ENCODE assay signal across 8 mouse cellular contexts in genomic region chr1:136306424-136306823, GRCm38 (mm10). TPM values are rescaled to one million over a fixed set of nuclear protein-coding genes. Genes with fewer than 3 reads are reported as not detected.
DNase-seq lines count a peak whose midpoint lies in the region; ATAC-seq lines count a peak whose summit lies in the region.
"Had no signal": no experiment of that assay in that cellular context is flagged by ENCODE, and none has a peak within 500 bp of the region (broad histone marks: within the 10 kb centered on the region; RNA-seq: fewer than 3 reads in every experiment).

No protein-coding gene starts in this region.

- intact Hi-C loops in left cerebral cortex, postnatal 14 days (cut with DNase I) = loop anchor here (5.0 kb wide), 1 partner anchor 36 kb away; no protein-coding TSS in a partner anchor

- H3K9me3 ChIP-seq in liver, embryonic 16.5 days (replicated peaks; ENCODE audit: control insufficient read depth, low read length) = no peaks in the 10 kb centered on the region
- H3K9me3 ChIP-seq: limb, embryonic 13.5 days had no signal

- peak; percentile 70 for ATAC-seq in CD4-positive, CD25-positive, alpha-beta regulatory T cell, adult 4 months
- ATAC-seq in liver, embryonic 16.5 days (ENCODE audit: low read depth) = peak; percentile 39; the same call in 1 of the 2 replicates
- ATAC-seq in monocyte, adult 5-6 weeks (replicated peaks; ENCODE audit: insufficient number of reproducible peaks, low FRiP score, low TSS enrichment, poor library complexity, severe bottlenecking) = no peak

- H3K4me1 ChIP-seq in liver, embryonic 16.5 days (ENCODE audit: control insufficient read depth, low read depth, low read length) = no peaks in the 10 kb centered on the region

- H3K36me3 ChIP-seq in liver, embryonic 16.5 days (ENCODE audit: control insufficient read depth, insufficient read depth) = no peaks in the 10 kb centered on the region

- H3K9ac ChIP-seq in liver, embryonic 16.5 days (ENCODE audit: low read depth, low read length) = no peak overlapping the region
- H3K9ac ChIP-seq: limb, embryonic 13.5 days had no signal

- no peak overlapping the region for H3K4me3 ChIP-seq in liver, embryonic 16.5 days (ENCODE audit: low read depth, low read length)
- H3K4me3 ChIP-seq: limb, embryonic 13.5 days had no signal

- WGBS in liver, embryonic 16.5 days (ENCODE audit: insufficient replicate concordance) = 64% methylated on average over 3 of the region's 3 CpGs

- H3K27ac ChIP-seq in liver, embryonic 16.5 days (ENCODE audit: low read length) = no peak overlapping the region
- H3K27ac ChIP-seq: limb, embryonic 13.5 days had no signal

- DNase-seq in left cerebral cortex, postnatal 14 days (ENCODE audit: low spot score in 2 of 2) = peak; percentile 35 to 44
- DNase-seq in left cerebral cortex, adult 11 months (ENCODE audit: low spot score) = no peak
- peak; percentile 23 for DNase-seq in T-cell, adult 2 months (ENCODE audit: low spot score)
- DNase-seq in embryo, embryonic 11 days = peak; percentile 25

- H3K27me3 ChIP-seq in liver, embryonic 16.5 days (ENCODE audit: control insufficient read depth, insufficient read depth, low read depth, low read length) = no peaks in the 10 kb centered on the region
- H3K27me3 ChIP-seq: limb, embryonic 13.5 days had no signal

- H3K4me2 ChIP-seq in liver, embryonic 16.5 days (ENCODE audit: low read depth, low read length) = no peak overlapping the region
- H3K4me2 ChIP-seq: limb, embryonic 13.5 days had no signal

RNA-seq across cellular contexts. Expression of gene Camsap2, which starts 39.5 kb away (rescaled TPM):
- 100 to 1,000 TPM; 134 to 139 TPM for total RNA-seq in left cerebral cortex, postnatal 14 days (2021)
- polyA plus RNA-seq in CD4-positive, CD25-positive, alpha-beta regulatory T cell, adult 4 months (2017; shearing (Covaris generic)) = 1 to 10 TPM; 3.9 to 6.2 TPM
- polyA plus RNA-seq in liver, embryonic 16.5 days (2015; fragmentation: Nextera tagmentation; extraction: Ambion mirVana) = 5.1 and 5.8 TPM in 2 replicates
- total RNA-seq in monocyte, adult 5-6 weeks (2017) = 25.1 to 39.6 TPM (median 31.9 TPM) in 3 replicates

RNA-seq across cellular contexts. Expression of gene Gpr25, which starts 45.8 kb away (rescaled TPM):
- 1 to 10 TPM; 5.9 to 9.5 TPM for total RNA-seq in left cerebral cortex, postnatal 14 days (2021)
- not detected for polyA plus RNA-seq in CD4-positive, CD25-positive, alpha-beta regulatory T cell, adult 4 months (2017; shearing (Covaris generic))
- not detected in 2 replicates for polyA plus RNA-seq in liver, embryonic 16.5 days (2015; fragmentation: Nextera tagmentation; extraction: Ambion mirVana)
- total RNA-seq in monocyte, adult 5-6 weeks (2017) = not detected in 3 replicates
- polyA plus RNA-seq: limb, embryonic 13.5 days had no signal
